Mouse (Mus musculus): Measurements from ENCODE around the gene Hpdl. TPM values are rescaled to one million over a fixed set of nuclear protein-coding genes. Genes with fewer than 3 reads are reported as not detected.

Gene Hpdl
- polyA plus RNA-seq, 1 experiment from 2014 or later, result 0.99 TPM

- TF ChIP-seq CTCF (IDR thresholded peaks at IDR 0.05; ENCODE audit: low read depth), result no peak
- Histone ChIP-seq H3K4me2 (replicated peaks; ENCODE audit: low read depth) (no peak overlapping the region), H3K9me3 (ENCODE audit: control insufficient read depth) (no peaks in the 10 kb centered on the region), H3K9ac (ENCODE audit: low read depth, low read length) (no peak overlapping the region), H3K4me3 (ENCODE audit: low read depth, low read length) (no peak overlapping the region), H3K36me3 (ENCODE audit: control insufficient read depth, insufficient read depth) (no peaks in the 10 kb centered on the region), H3K27ac (ENCODE audit: low read depth, low read length) (no peak overlapping the region; the same call in 1 of the 2 replicates), H3K27me3 (replicated peaks; ENCODE audit: control insufficient read depth, insufficient read depth, low read length) (no peaks in the 10 kb centered on the region), H3K4me1 (replicated peaks; ENCODE audit: control insufficient read depth, insufficient read depth, low read length) (0 out of 2 replicates have a peak, but pooled peaks cover 6% of the 10 kb centered on the region)
- WGBS, result 45% methylated on average over 3 of the region's 3 CpGs
- ATAC-seq, result no peak
These were observed 10.5 kb downstream of the Hpdl start for GRCm38 (mm10) chr4:116811012-116811411.

GRCm38 (mm10) chr4:116807197-116808129 lies 14.0 kb downstream of the Hpdl start, which contains the start of the genes Toe1 and Mutyh:
Gene Toe1, minus strand, starts transcription at chr4:116807640.
Gene Mutyh, plus strand, starts transcription at chr4:116807723.
- Histone ChIP-seq H3K27ac (ENCODE audit: low read depth, low read length) (peak within 1 kb of the TSS; percentile 80), H3K9ac (ENCODE audit: low read depth, low read length) (peak within 1 kb of the TSS; percentile 70), H3K4me3 (ENCODE audit: low read depth, low read length) (peak within 1 kb of the TSS; percentile 71), H3K4me1 (replicated peaks; ENCODE audit: control insufficient read depth, insufficient read depth, low read length) (0 out of 2 replicates have a peak, but pooled peaks cover 6% of the 10 kb centered on the region), H3K9me3 (ENCODE audit: control insufficient read depth) (no peaks in the 10 kb centered on the region), H3K4me2 (replicated peaks; ENCODE audit: low read depth) (peak within 1 kb of the TSS; percentile 69), H3K27me3 (replicated peaks; ENCODE audit: control insufficient read depth, insufficient read depth, low read length) (no peaks in the 10 kb centered on the region), H3K36me3 (ENCODE audit: control insufficient read depth, insufficient read depth) (peaks cover 29% of the 10 kb centered on the region)
- TF ChIP-seq CTCF (IDR thresholded peaks at IDR 0.05; ENCODE audit: low read depth), result peak; percentile 28; the same call in 1 of the 2 replicates
- WGBS, result under 1% methylated on average over 58 of the region's 58 CpGs
- ATAC-seq, result peak; percentile 98

GRCm38 (mm10) chr4:116799901-116800300 lies 21.6 kb downstream of the Hpdl start:
- Histone ChIP-seq H3K9ac (ENCODE audit: low read depth, low read length) (no peak overlapping the region), H3K4me1 (replicated peaks; ENCODE audit: control insufficient read depth, insufficient read depth, low read length) (0 out of 2 replicates have a peak, but pooled peaks cover 2% of the 10 kb centered on the region), H3K4me3 (ENCODE audit: low read depth, low read length) (no peak overlapping the region), H3K9me3 (ENCODE audit: control insufficient read depth) (no peaks in the 10 kb centered on the region), H3K36me3 (ENCODE audit: control insufficient read depth, insufficient read depth) (peaks cover 39% of the 10 kb centered on the region), H3K27me3 (replicated peaks; ENCODE audit: control insufficient read depth, insufficient read depth, low read length) (no peaks in the 10 kb centered on the region), H3K4me2 (replicated peaks; ENCODE audit: low read depth) (no peak overlapping the region), H3K27ac (ENCODE audit: low read depth, low read length) (no peak overlapping the region)
- ATAC-seq, result no peak
- 36% methylated on average over 5 of the region's 5 CpGs for WGBS
- TF ChIP-seq CTCF (IDR thresholded peaks at IDR 0.05; ENCODE audit: low read depth), result peak; percentile 65

GRCm38 (mm10) chr4:116796442-116797110 lies 24.9 kb downstream of the Hpdl start:
- Histone ChIP-seq H3K4me3 (ENCODE audit: low read depth, low read length) (no peak overlapping the region), H3K27me3 (replicated peaks; ENCODE audit: control insufficient read depth, insufficient read depth, low read length) (no peaks in the 10 kb centered on the region), H3K36me3 (ENCODE audit: control insufficient read depth, insufficient read depth) (peaks cover 8% of the 10 kb centered on the region; the same call in 1 of the 2 replicates), H3K9me3 (ENCODE audit: control insufficient read depth) (no peaks in the 10 kb centered on the region), H3K9ac (ENCODE audit: low read depth, low read length) (no peak overlapping the region), H3K4me1 (replicated peaks; ENCODE audit: control insufficient read depth, insufficient read depth, low read length) (0 out of 2 replicates have a peak, but pooled peaks cover 2% of the 10 kb centered on the region), H3K4me2 (replicated peaks; ENCODE audit: low read depth) (no peak overlapping the region; the same call in 1 of the 2 replicates), H3K27ac (ENCODE audit: low read depth, low read length) (no peak overlapping the region)
- 21% methylated on average over 1 of the region's 1 CpGs for WGBS
- no peak for TF ChIP-seq CTCF (IDR thresholded peaks at IDR 0.05; ENCODE audit: low read depth)
- ATAC-seq, result peak; percentile 55

GRCm38 (mm10) chr4:116794273-116794672 lies 27.2 kb downstream of the Hpdl start:
- no peak for ATAC-seq
- H3K27me3 ChIP-seq (replicated peaks; ENCODE audit: control insufficient read depth, insufficient read depth, low read length), result no peaks in the 10 kb centered on the region
- H3K4me3 ChIP-seq (ENCODE audit: low read depth, low read length), result no peak overlapping the region
- no peak overlapping the region for H3K9ac ChIP-seq (ENCODE audit: low read depth, low read length)
- 78% methylated on average over 2 of the region's 2 CpGs for WGBS
- peak; percentile 49 for TF ChIP-seq CTCF (IDR thresholded peaks at IDR 0.05; ENCODE audit: low read depth)
- H3K9me3 ChIP-seq (ENCODE audit: control insufficient read depth), result no peaks in the 10 kb centered on the region
- H3K27ac ChIP-seq (ENCODE audit: low read depth, low read length), result no peak overlapping the region
- H3K4me1 ChIP-seq (replicated peaks; ENCODE audit: control insufficient read depth, insufficient read depth, low read length), result 0 out of 2 replicates have a peak, but pooled peaks cover 2% of the 10 kb centered on the region
- H3K36me3 ChIP-seq (ENCODE audit: control insufficient read depth, insufficient read depth), result no peaks in the 10 kb centered on the region; the same call in 1 of the 2 replicates
- no peak overlapping the region for H3K4me2 ChIP-seq (replicated peaks; ENCODE audit: low read depth)

GRCm38 (mm10) chr4:116792453-116792852 lies 29.1 kb downstream of the Hpdl start:
- H3K4me1 ChIP-seq (replicated peaks; ENCODE audit: control insufficient read depth, insufficient read depth, low read length), result 0 out of 2 replicates have a peak, but pooled peaks cover 2% of the 10 kb centered on the region
- H3K36me3 ChIP-seq (ENCODE audit: control insufficient read depth, insufficient read depth), result no peaks in the 10 kb centered on the region; the same call in 1 of the 2 replicates
- H3K4me2 ChIP-seq (replicated peaks; ENCODE audit: low read depth), result no peak overlapping the region
- H3K27ac ChIP-seq (ENCODE audit: low read depth, low read length), result no peak overlapping the region
- no peaks in the 10 kb centered on the region for H3K9me3 ChIP-seq (ENCODE audit: control insufficient read depth)
- 80% methylated on average over 8 of the region's 8 CpGs for WGBS
- TF ChIP-seq CTCF (IDR thresholded peaks at IDR 0.05; ENCODE audit: low read depth), result no peak
- no peak for ATAC-seq
- H3K27me3 ChIP-seq (replicated peaks; ENCODE audit: control insufficient read depth, insufficient read depth, low read length), result no peaks in the 10 kb centered on the region
- no peak overlapping the region for H3K4me3 ChIP-seq (ENCODE audit: low read depth, low read length)
- H3K9ac ChIP-seq (ENCODE audit: low read depth, low read length), result no peak overlapping the region
